Comparison of ENCODE assay signal across 8 mouse cellular contexts in genomic region chr1:106395476-106395875, GRCm38 (mm10).
DNase-seq lines count a peak whose midpoint lies in the region; ATAC-seq lines count a peak whose summit lies in the region.

No protein-coding gene starts in this region.

- peaks cover 13% of the 10 kb centered on the region for H3K36me3 ChIP-seq in kidney, embryonic 14.5 days (ENCODE audit: control insufficient read depth, insufficient read depth, low read length)
- H3K36me3 ChIP-seq in liver, embryonic 11.5 days (ENCODE audit: control insufficient read depth, insufficient read depth, low read length) = peaks cover 3% of the 10 kb centered on the region; the same call in 1 of the 2 replicates
- no peaks in the 10 kb centered on the region; the same call in none of the 2 replicates for H3K36me3 ChIP-seq in stomach, embryonic 14.5 days (ENCODE audit: control insufficient read depth, insufficient read depth, low read length)

- ATAC-seq in kidney, embryonic 14.5 days (ENCODE audit: low FRiP score, low TSS enrichment) = peak; percentile 77
- ATAC-seq in liver, embryonic 11.5 days (replicated peaks; ENCODE audit: low FRiP score) = peak; percentile 61; the same call in 1 of the 2 replicates
- ATAC-seq in stomach, embryonic 14.5 days (ENCODE audit: insufficient number of reproducible peaks, insufficient read depth, low FRiP score, low read depth) = peak; percentile 78; the same call in 1 of the 2 replicates

- no peaks in the 10 kb centered on the region for H3K27me3 ChIP-seq in kidney, embryonic 14.5 days (ENCODE audit: control insufficient read depth, insufficient read depth, low read length)
- no peaks in the 10 kb centered on the region for H3K27me3 ChIP-seq in liver, embryonic 11.5 days (replicated peaks; ENCODE audit: control insufficient read depth, insufficient read depth, low read length)
- H3K27me3 ChIP-seq in stomach, embryonic 14.5 days (ENCODE audit: control insufficient read depth, insufficient read depth, low read length) = no peaks in the 10 kb centered on the region

- no peaks in the 10 kb centered on the region for H3K9me3 ChIP-seq in kidney, embryonic 14.5 days (ENCODE audit: control insufficient read depth, low read length)
- H3K9me3 ChIP-seq in liver, embryonic 11.5 days (ENCODE audit: control insufficient read depth, low read length) = no peaks in the 10 kb centered on the region
- H3K9me3 ChIP-seq in stomach, embryonic 14.5 days (ENCODE audit: control insufficient read depth, low read depth, low read length) = no peaks in the 10 kb centered on the region

- no peaks in the 10 kb centered on the region; the same call in 1 of the 2 replicates for H3K4me1 ChIP-seq in kidney, embryonic 14.5 days (ENCODE audit: control insufficient read depth, insufficient read depth, low read length)
- H3K4me1 ChIP-seq in liver, embryonic 11.5 days (replicated peaks; ENCODE audit: control insufficient read depth, insufficient read depth, low read length) = no peaks in the 10 kb centered on the region
- H3K4me1 ChIP-seq in stomach, embryonic 14.5 days (ENCODE audit: control insufficient read depth, insufficient read depth, low read length) = no peaks in the 10 kb centered on the region

- no peak overlapping the region for H3K4me2 ChIP-seq in kidney, embryonic 14.5 days (replicated peaks; ENCODE audit: low read depth, low read length)
- no peak overlapping the region for H3K4me2 ChIP-seq in liver, embryonic 11.5 days
- H3K4me2 ChIP-seq in stomach, embryonic 14.5 days (replicated peaks; ENCODE audit: low read depth, low read length) = no peak overlapping the region

- DNase-seq in 416B (ENCODE audit: low read depth) = peak; percentile 86
- DNase-seq in adipocyte (ENCODE audit: low spot score) = peak; percentile 90
- peak; percentile 88 for DNase-seq in embryo, embryonic 10.5 days (ENCODE audit: low spot score)
- peak; percentile 64 to 72 for DNase-seq in heart, adult 9 months (ENCODE audit: low spot score in 2 of 2)
- DNase-seq in liver, embryonic 11.5 days (ENCODE audit: low spot score) = peak; percentile 50
- peak; percentile 80 for DNase-seq in naive thymus-derived CD4-positive, alpha-beta T cell, adult 2 months (ENCODE audit: low read depth)

- no peak overlapping the region for H3K4me3 ChIP-seq in kidney, embryonic 14.5 days (ENCODE audit: low read length)
- no peak overlapping the region for H3K4me3 ChIP-seq in liver, embryonic 11.5 days (ENCODE audit: low read depth, low read length)
- no peak overlapping the region for H3K4me3 ChIP-seq in stomach, embryonic 14.5 days (ENCODE audit: low read depth, low read length)

- H3K27ac ChIP-seq in kidney, embryonic 14.5 days (ENCODE audit: low read depth, low read length) = no peak overlapping the region
- no peak overlapping the region for H3K27ac ChIP-seq in liver, embryonic 11.5 days (ENCODE audit: low read depth, low read length)
- H3K27ac ChIP-seq in stomach, embryonic 14.5 days (ENCODE audit: low read length) = no peak overlapping the region

- H3K9ac ChIP-seq in kidney, embryonic 14.5 days (ENCODE audit: low read depth, low read length) = no peak overlapping the region
- H3K9ac ChIP-seq in liver, embryonic 11.5 days (ENCODE audit: low read depth, low read length) = no peak overlapping the region
- H3K9ac ChIP-seq in stomach, embryonic 14.5 days (replicated peaks; ENCODE audit: low read depth, low read length) = no peak overlapping the region

- WGBS in kidney, embryonic 14.5 days = 6% methylated on average over 2 of the region's 2 CpGs
- 4% methylated on average over 2 of the region's 2 CpGs for WGBS in liver, embryonic 11.5 days
- WGBS in stomach, embryonic 14.5 days = 9% methylated on average over 2 of the region's 2 CpGs
